Mouse (Mus musculus): ENCODE data around the gene Tigar. TPM values are rescaled to one million over a fixed set of nuclear protein-coding genes. Genes with fewer than 3 reads are reported as not detected.

Gene Tigar
- total and polyA plus RNA-seq, 2 experiments = 2.4 to 4.2 TPM

GRCm38 (mm10) chr6:127149303-127149943 lies 40.1 kb upstream of the Tigar start:
- TF ChIP-seq CTCF (IDR thresholded peaks at IDR 0.05; ENCODE audit: low read depth, low read length) (no peak), POLR2A (IDR thresholded peaks at IDR 0.05; ENCODE audit: extremely low read depth, insufficient read depth, low read length) (no peak)
- Histone ChIP-seq H3K4me3 (ENCODE audit: insufficient read depth, low read depth, low read length) (peak overlapping the region; percentile 67), H3K79me2 (ENCODE audit: control insufficient read depth, insufficient read depth, low read length) (no peaks in the 10 kb centered on the region), H3K27ac (replicated peaks; ENCODE audit: insufficient read depth, low read depth, low read length) (peak overlapping the region; percentile 23), H3K36me3 (ENCODE audit: control insufficient read depth, insufficient read depth, low read length) (no peaks in the 10 kb centered on the region), H3K9ac (ENCODE audit: low read depth, low read length) (peak overlapping the region; percentile 66), H3K27me3 (ENCODE audit: control insufficient read depth, insufficient read depth, low read length) (peaks cover 5% of the 10 kb centered on the region; the same call in 1 of the 2 replicates), H3K4me1 (ENCODE audit: control insufficient read depth, insufficient read depth, low read length) (no peaks in the 10 kb centered on the region)
- 2% methylated on average over 30 of the region's 30 CpGs for WGBS
- DNase-seq (ENCODE audit: extremely low read depth, low read depth, low spot score) = no peak

- H3K4me3 ChIP-seq (ENCODE audit: insufficient read depth, low read depth, low read length) = peak overlapping the region; percentile 67
- DNase-seq (ENCODE audit: extremely low read depth, low read depth, low spot score) = peak; percentile 20
- no peaks in the 10 kb centered on the region for H3K79me2 ChIP-seq (ENCODE audit: control insufficient read depth, insufficient read depth, low read length)
- no peaks in the 10 kb centered on the region for H3K36me3 ChIP-seq (ENCODE audit: control insufficient read depth, insufficient read depth, low read length)
- H3K27me3 ChIP-seq (ENCODE audit: control insufficient read depth, insufficient read depth, low read length) = peaks cover 5% of the 10 kb centered on the region; the same call in 1 of the 2 replicates
- 16% methylated on average over 20 of the region's 20 CpGs for WGBS
- no peak for TF ChIP-seq POLR2A (IDR thresholded peaks at IDR 0.05; ENCODE audit: extremely low read depth, insufficient read depth, low read length)
- no peak for TF ChIP-seq CTCF (IDR thresholded peaks at IDR 0.05; ENCODE audit: low read depth, low read length)
- H3K27ac ChIP-seq (replicated peaks; ENCODE audit: insufficient read depth, low read depth, low read length) = no peak overlapping the region
- H3K4me1 ChIP-seq (ENCODE audit: control insufficient read depth, insufficient read depth, low read length) = no peaks in the 10 kb centered on the region
- H3K9ac ChIP-seq (ENCODE audit: low read depth, low read length) = peak overlapping the region; percentile 66; the same call in 1 of the 2 replicates
Measured at GRCm38 (mm10) chr6:127148526-127149302, 39.4 kb upstream of the Tigar start.

GRCm38 (mm10) chr6:127147665-127148064 lies 38.3 kb upstream of the Tigar start:
- peak; percentile 36 for DNase-seq (ENCODE audit: extremely low read depth, low read depth, low spot score)
- Histone ChIP-seq H3K79me2 (ENCODE audit: control insufficient read depth, insufficient read depth, low read length) (no peaks in the 10 kb centered on the region), H3K9ac (ENCODE audit: low read depth, low read length) (no peak overlapping the region), H3K4me1 (ENCODE audit: control insufficient read depth, insufficient read depth, low read length) (no peaks in the 10 kb centered on the region), H3K27me3 (ENCODE audit: control insufficient read depth, insufficient read depth, low read length) (peaks cover 5% of the 10 kb centered on the region; the same call in 1 of the 2 replicates), H3K27ac (replicated peaks; ENCODE audit: insufficient read depth, low read depth, low read length) (no peak overlapping the region), H3K4me3 (ENCODE audit: insufficient read depth, low read depth, low read length) (no peak overlapping the region), H3K36me3 (ENCODE audit: control insufficient read depth, insufficient read depth, low read length) (no peaks in the 10 kb centered on the region)
- under 1% methylated on average over 4 of the region's 4 CpGs for WGBS
- peak; percentile 98 for TF ChIP-seq CTCF (IDR thresholded peaks at IDR 0.05; ENCODE audit: low read depth, low read length)
- no peak for TF ChIP-seq POLR2A (IDR thresholded peaks at IDR 0.05; ENCODE audit: extremely low read depth, insufficient read depth, low read length)

- no peak overlapping the region for H3K4me3 ChIP-seq (ENCODE audit: insufficient read depth, low read depth, low read length)
- no peaks in the 10 kb centered on the region for H3K27me3 ChIP-seq (ENCODE audit: control insufficient read depth, insufficient read depth, low read length)
- 85% methylated on average over 3 of the region's 3 CpGs for WGBS
- 0 out of 2 replicates have a peak, but pooled peaks cover 1% of the 10 kb centered on the region for H3K4me1 ChIP-seq (ENCODE audit: control insufficient read depth, insufficient read depth, low read length)
- DNase-seq (ENCODE audit: extremely low read depth, low read depth, low spot score) = no peak
- no peaks in the 10 kb centered on the region for H3K79me2 ChIP-seq (ENCODE audit: control insufficient read depth, insufficient read depth, low read length)
- TF ChIP-seq POLR2A (IDR thresholded peaks at IDR 0.05; ENCODE audit: extremely low read depth, insufficient read depth, low read length) (no peak), CTCF (IDR thresholded peaks at IDR 0.05; ENCODE audit: low read depth, low read length) (no peak)
- no peaks in the 10 kb centered on the region for H3K36me3 ChIP-seq (ENCODE audit: control insufficient read depth, insufficient read depth, low read length)
- H3K27ac ChIP-seq (replicated peaks; ENCODE audit: insufficient read depth, low read depth, low read length) = no peak overlapping the region
- no peak overlapping the region for H3K9ac ChIP-seq (ENCODE audit: low read depth, low read length)
Measured at GRCm38 (mm10) chr6:127146322-127146947, 37.1 kb upstream of the Tigar start.

GRCm38 (mm10) chr6:127145464-127146190 lies 36.3 kb upstream of the Tigar start:
- 61% methylated on average over 20 of the region's 20 CpGs for WGBS
- H3K27ac ChIP-seq (replicated peaks; ENCODE audit: insufficient read depth, low read depth, low read length) = no peak overlapping the region
- H3K79me2 ChIP-seq (ENCODE audit: control insufficient read depth, insufficient read depth, low read length) = no peaks in the 10 kb centered on the region
- H3K27me3 ChIP-seq (ENCODE audit: control insufficient read depth, insufficient read depth, low read length) = no peaks in the 10 kb centered on the region
- H3K4me3 ChIP-seq (ENCODE audit: insufficient read depth, low read depth, low read length) = no peak overlapping the region
- no peaks in the 10 kb centered on the region for H3K36me3 ChIP-seq (ENCODE audit: control insufficient read depth, insufficient read depth, low read length)
- H3K9ac ChIP-seq (ENCODE audit: low read depth, low read length) = no peak overlapping the region
- 0 out of 2 replicates have a peak, but pooled peaks cover 1% of the 10 kb centered on the region for H3K4me1 ChIP-seq (ENCODE audit: control insufficient read depth, insufficient read depth, low read length)
- DNase-seq (ENCODE audit: extremely low read depth, low read depth, low spot score) = no peak
- no peak for TF ChIP-seq CTCF (IDR thresholded peaks at IDR 0.05; ENCODE audit: low read depth, low read length)
- TF ChIP-seq POLR2A (IDR thresholded peaks at IDR 0.05; ENCODE audit: extremely low read depth, insufficient read depth, low read length) = no peak

All from liver, adult 2 months (tissue).